Mouse (Mus musculus) intestine, embryonic 14.5 days (tissue): Measurements from ENCODE around the gene Wfdc16. TPM values are rescaled to one million over a fixed set of nuclear protein-coding genes. Genes with fewer than 3 reads are reported as not detected.

Experiments
- ATAC-seq: fragments of 200-750 bp; cut with Nextera tagmentation; replicated peaks from 2 replicates; pipeline ENCODE4 v1.8.0; 2017; ENCODE audit warnings: low read depth, moderate number of reproducible peaks, moderate TSS enrichment, moderate library complexity; ENCODE audit not compliant: low FRiP score, low TSS enrichment
- DNase-seq: peaks from one replicate; pipeline ENCODE4 v3.0.0-alpha.2; 2018; ENCODE audit warnings: low spot score
- H3K27ac ChIP-seq: fragments of 300-500 bp; sonication (generic); 2 replicates; pipeline ENCODE4 v1.5.1; 2014; ENCODE audit warnings: low read depth, mild to moderate bottlenecking, control low read depth
- H3K27me3 ChIP-seq: fragments of 300-500 bp; sonication (generic); replicated peaks from 2 replicates; pipeline ENCODE4 v1.6.1; 2014; ENCODE audit warnings: low read length, control low read depth; ENCODE audit not compliant: control insufficient read depth, insufficient read depth
- H3K36me3 ChIP-seq: fragments of 300-500 bp; sonication (generic); 2 replicates; pipeline ENCODE4 v1.6.1; 2014; ENCODE audit warnings: low read length, control low read depth; ENCODE audit not compliant: control insufficient read depth, insufficient read depth
- H3K4me1 ChIP-seq: fragments of 300-500 bp; sonication (generic); replicated peaks from 2 replicates; pipeline ENCODE4 v1.6.1; 2014; ENCODE audit warnings: low read length, control low read depth, mixed read lengths; ENCODE audit not compliant: control insufficient read depth, insufficient read depth
- H3K4me2 ChIP-seq: fragments of 300-500 bp; sonication (generic); 2 replicates; pipeline ENCODE4 v1.6.1; 2014; ENCODE audit warnings: low read length
- H3K4me3 ChIP-seq: fragments of 300-500 bp; sonication (generic); 2 replicates; pipeline ENCODE4 v1.5.1; 2014; ENCODE audit warnings: low read depth, low read length, control low read depth, mixed read lengths
- H3K9ac ChIP-seq: fragments of 300-500 bp; sonication (generic); 2 replicates; pipeline ENCODE4 v1.6.1; 2014; ENCODE audit warnings: mild to moderate bottlenecking, low read length
- H3K9me3 ChIP-seq: fragments of 300-500 bp; sonication (generic); 2 replicates; pipeline ENCODE4 v1.6.1; 2016; ENCODE audit warnings: low read length, control low read depth; ENCODE audit not compliant: control insufficient read depth
- WGBS: fragments of 180-500 bp; shearing (Covaris S2); extraction: QIAGEN DNeasy Blood & Tissue Kit; methylation state at CpG from one replicate; pipeline ENCODE4 v1.1.7; 2014; 5-methylcytosine and 5-hydroxymethylcytosine counted together
- polyA plus RNA-seq: library from polyadenylated mRNA; unstranded; fragments of >200 nt; fragmentation: Nextera tagmentation; extraction: Ambion mirVana; gene quantifications from 2 replicates; pipeline ENCODE4 v1.2.1, GENCODE M21; 2014

Gene Wfdc16
- polyA plus RNA-seq, 1 experiment from 2014 or later = not detected

- Histone ChIP-seq H3K9ac (no peak overlapping the region), H3K27me3 (no peaks in the 10 kb centered on the region), H3K4me2 (no peak overlapping the region), H3K36me3 (no peaks in the 10 kb centered on the region), H3K4me3 (no peak overlapping the region), H3K4me1 (no peaks in the 10 kb centered on the region), H3K9me3 (no peaks in the 10 kb centered on the region), H3K27ac (no peak overlapping the region)
- DNase-seq (no peak), ATAC-seq (no peak)
- 80% methylated on average over 5 of the region's 5 CpGs for WGBS
These were observed 31.7 kb upstream of the Wfdc16 start for GRCm38 (mm10) chr2:164670261-164670660.

- 89% methylated on average over 7 of the region's 7 CpGs for WGBS
- no peak overlapping the region for H3K27ac ChIP-seq
- H3K4me2 ChIP-seq = no peak overlapping the region
- H3K9ac ChIP-seq = no peak overlapping the region
- no peak for ATAC-seq
- no peaks in the 10 kb centered on the region for H3K27me3 ChIP-seq
- no peaks in the 10 kb centered on the region for H3K4me1 ChIP-seq
- DNase-seq = no peak
- H3K36me3 ChIP-seq = no peaks in the 10 kb centered on the region
- no peak overlapping the region for H3K4me3 ChIP-seq
- H3K9me3 ChIP-seq = no peaks in the 10 kb centered on the region
These were observed 26.3 kb upstream of the Wfdc16 start for GRCm38 (mm10) chr2:164664851-164665250.

- no peak for ATAC-seq
- H3K4me1 ChIP-seq = no peaks in the 10 kb centered on the region
- H3K36me3 ChIP-seq = no peaks in the 10 kb centered on the region
- WGBS = 85% methylated on average over 9 of the region's 9 CpGs
- H3K27me3 ChIP-seq = no peaks in the 10 kb centered on the region
- no peak within 1 kb of the TSS for H3K4me2 ChIP-seq
- no peak within 1 kb of the TSS for H3K27ac ChIP-seq
- H3K9ac ChIP-seq = no peak within 1 kb of the TSS
- H3K4me3 ChIP-seq = no peak within 1 kb of the TSS
- no peaks in the 10 kb centered on the region for H3K9me3 ChIP-seq
- no peak for DNase-seq
These were observed 17.9 kb upstream of the Wfdc16 start, which contains the start of gene Wfdc9 for GRCm38 (mm10) chr2:164656483-164656882. Gene Wfdc9 (minus strand): TSS chr2:164656583.

- no peaks in the 10 kb centered on the region for H3K36me3 ChIP-seq
- no peak within 1 kb of the TSS for H3K4me3 ChIP-seq
- 11% methylated on average over 11 of the region's 11 CpGs for WGBS
- H3K4me1 ChIP-seq = no peaks in the 10 kb centered on the region
- DNase-seq = peak; percentile 67
- H3K9me3 ChIP-seq = no peaks in the 10 kb centered on the region
- H3K27me3 ChIP-seq = no peaks in the 10 kb centered on the region
- H3K27ac ChIP-seq = no peak within 1 kb of the TSS
- H3K9ac ChIP-seq = no peak within 1 kb of the TSS
- no peak for ATAC-seq
- no peak within 1 kb of the TSS for H3K4me2 ChIP-seq
These were observed 17.3 kb upstream of the Wfdc16 start, which contains the start of gene Wfdc10 for GRCm38 (mm10) chr2:164655858-164656257. Gene Wfdc10 (plus strand): TSS chr2:164656046.

GRCm38 (mm10) chr2:164641881-164642673, 3.5 kb upstream of the Wfdc16 start:
- ATAC-seq (no peak), DNase-seq (no peak)
- Histone ChIP-seq H3K27ac (no peak overlapping the region), H3K4me1 (no peaks in the 10 kb centered on the region), H3K9me3 (no peaks in the 10 kb centered on the region), H3K9ac (no peak overlapping the region), H3K36me3 (no peaks in the 10 kb centered on the region), H3K4me2 (no peak overlapping the region), H3K27me3 (no peaks in the 10 kb centered on the region), H3K4me3 (no peak overlapping the region)
- WGBS = 77% methylated on average over 13 of the region's 13 CpGs

GRCm38 (mm10) chr2:164641129-164641528, 2.5 kb upstream of the Wfdc16 start:
- Histone ChIP-seq H3K27ac (no peak overlapping the region), H3K4me2 (no peak overlapping the region), H3K27me3 (no peaks in the 10 kb centered on the region), H3K4me1 (no peaks in the 10 kb centered on the region), H3K4me3 (no peak overlapping the region), H3K36me3 (no peaks in the 10 kb centered on the region), H3K9me3 (no peaks in the 10 kb centered on the region), H3K9ac (no peak overlapping the region)
- DNase-seq = no peak
- WGBS = 67% methylated on average over 7 of the region's 7 CpGs
- no peak for ATAC-seq

GRCm38 (mm10) chr2:164635266-164635665, 3.3 kb downstream of the Wfdc16 start:
- Histone ChIP-seq H3K27me3 (no peaks in the 10 kb centered on the region), H3K36me3 (no peaks in the 10 kb centered on the region), H3K9ac (no peak overlapping the region), H3K4me3 (no peak overlapping the region), H3K27ac (no peak overlapping the region), H3K9me3 (no peaks in the 10 kb centered on the region), H3K4me1 (no peaks in the 10 kb centered on the region), H3K4me2 (no peak overlapping the region)
- ATAC-seq (no peak), DNase-seq (no peak)
- 77% methylated on average over 9 of the region's 9 CpGs for WGBS

GRCm38 (mm10) chr2:164621775-164622174, 16.8 kb downstream of the Wfdc16 start:
- Histone ChIP-seq H3K27ac (no peak overlapping the region), H3K4me2 (no peak overlapping the region), H3K4me3 (no peak overlapping the region), H3K4me1 (no peaks in the 10 kb centered on the region), H3K27me3 (no peaks in the 10 kb centered on the region), H3K36me3 (no peaks in the 10 kb centered on the region), H3K9me3 (no peaks in the 10 kb centered on the region), H3K9ac (no peak overlapping the region)
- ATAC-seq = no peak
- no peak for DNase-seq
- 74% methylated on average over 4 of the region's 4 CpGs for WGBS

GRCm38 (mm10) chr2:164619050-164619449, 19.5 kb downstream of the Wfdc16 start:
- no peaks in the 10 kb centered on the region for H3K36me3 ChIP-seq
- H3K27ac ChIP-seq = no peak overlapping the region
- no peak overlapping the region for H3K4me3 ChIP-seq
- no peaks in the 10 kb centered on the region for H3K27me3 ChIP-seq
- no peaks in the 10 kb centered on the region for H3K4me1 ChIP-seq
- ATAC-seq (no peak), DNase-seq (no peak)
- no peaks in the 10 kb centered on the region for H3K9me3 ChIP-seq
- no peak overlapping the region for H3K9ac ChIP-seq
- H3K4me2 ChIP-seq = no peak overlapping the region
- WGBS = 72% methylated on average over 5 of the region's 5 CpGs
